Mouse (Mus musculus) spleen, adult 2 months (tissue): ENCODE measurements at regions not wholly inside any gene's neighbourhood (a gene's known extent, or its start where the extent isn't known, plus 50 kb on each side); places are given as distances from the start of the nearest gene placed in this dataset.

Experiments used
- CTCF ChIP-seq: fragments of 200-500 bp; IDR thresholded peaks from 2 replicates; pipeline ENCODE4 v1.5.1; 2011; ENCODE audit warnings: mild to moderate bottlenecking, inconsistent platforms; ENCODE audit not compliant: insufficient read depth, insufficient read length, insufficient replicate concordance; ENCODE audit errors: extremely low read depth
- POLR2A ChIP-seq: fragments of 200-500 bp; IDR thresholded peaks from 2 replicates; pipeline ENCODE4 v1.6.1; 2011; ENCODE audit warnings: low read depth, low read length, inconsistent platforms

- TF ChIP-seq POLR2A, result no peak
- TF ChIP-seq CTCF, result no peak
These were observed 116.7 kb upstream of the Cdc42ep3 start for GRCm38 (mm10) chr17:79471639-79472038.
